21 mouse cellular contexts compared by ENCODE assay signal in the genomic region with DNA sequence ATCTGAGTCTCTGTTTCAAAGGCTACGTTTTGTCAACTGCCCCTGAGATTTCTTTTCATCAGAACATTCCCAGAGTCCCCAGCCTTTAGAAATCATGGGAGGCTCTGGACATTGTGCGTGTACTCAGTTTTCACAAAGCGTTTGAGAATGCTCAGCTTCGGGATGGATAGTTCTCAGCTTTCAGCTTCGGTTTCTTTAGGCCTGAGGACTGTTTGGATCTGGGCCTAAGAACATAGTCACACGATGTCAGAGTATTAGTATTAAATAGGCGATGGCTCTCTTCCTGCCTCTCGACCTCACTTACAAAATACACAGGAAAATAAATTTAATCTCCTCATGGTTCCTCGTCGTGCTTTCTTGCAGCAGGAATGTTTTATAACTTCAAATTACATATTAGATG.
"Had no signal": no experiment of that assay in that cellular context is flagged by ENCODE, and none has a peak within 500 bp of the region (broad histone marks: within the 10 kb centered on the region; RNA-seq: fewer than 3 reads in every experiment).

No protein-coding gene starts in this region.

- H3K4me1 ChIP-seq: lung, embryonic 15.5 days; megakaryocyte, embryonic 14.5 days; stomach, embryonic 15.5 days had no signal

- ATAC-seq: liver, postnatal 0 days; midbrain, embryonic 13.5 days; midbrain, embryonic 16.5 days had no signal

- DNase-seq: kidney, postnatal 10 days; kidney, postnatal 36 days; left cerebral cortex, postnatal 4 days; liver, postnatal 0 days; lung, postnatal 10 days; lung, postnatal 36 days; retina, postnatal 1 day; right cerebral cortex, postnatal 25 days; spleen, adult 18-20 months; thymus, postnatal 36 days had no signal

- H3K4me3 ChIP-seq: limb, embryonic 15.5 days; lung, embryonic 15.5 days; megakaryocyte, embryonic 14.5 days; midbrain, embryonic 10.5 days; midbrain, embryonic 13.5 days; myocyte; neural tube, embryonic 13.5 days; stomach, embryonic 15.5 days had no signal

- H3K36me3 ChIP-seq: limb, embryonic 15.5 days; lung, embryonic 15.5 days; midbrain, embryonic 10.5 days; midbrain, embryonic 13.5 days; neural tube, embryonic 13.5 days; stomach, embryonic 15.5 days had no signal

- H3K9ac ChIP-seq: limb, embryonic 15.5 days; liver, embryonic 14.5 days; liver, postnatal 0 days; lung, embryonic 15.5 days; midbrain, embryonic 13.5 days; neural tube, embryonic 13.5 days; stomach, embryonic 15.5 days had no signal

- H3K27me3 ChIP-seq: limb, embryonic 15.5 days; lung, embryonic 15.5 days; megakaryocyte, embryonic 14.5 days; midbrain, embryonic 13.5 days; neural tube, embryonic 13.5 days; stomach, embryonic 15.5 days had no signal

- H3K4me2 ChIP-seq: limb, embryonic 15.5 days; liver, embryonic 11.5 days; lung, embryonic 15.5 days; midbrain, embryonic 13.5 days; neural tube, embryonic 13.5 days; stomach, embryonic 15.5 days had no signal

- H3K27ac ChIP-seq: limb, embryonic 15.5 days; liver, embryonic 14.5 days; lung, embryonic 15.5 days; midbrain, embryonic 10.5 days; midbrain, embryonic 13.5 days; neural tube, embryonic 13.5 days; stomach, embryonic 15.5 days had no signal

- H3K9me3 ChIP-seq: limb, embryonic 15.5 days; lung, embryonic 15.5 days; midbrain, embryonic 10.5 days; midbrain, embryonic 13.5 days; neural tube, embryonic 13.5 days; stomach, embryonic 15.5 days had no signal
